Mouse (Mus musculus): Measurements from ENCODE around the gene Bglap3.
A peak's percentile ranks its signal among the peaks of the same experiment; 100 is the strongest.

Gene Bglap3

GRCm38 (mm10) chr3:88334902-88335435 lies 37.6 kb downstream of the Bglap3 start:
- DNase-seq = no peak

- peak; percentile 44 for DNase-seq
Measured at GRCm38 (mm10) chr3:88334029-88334658, 38.4 kb downstream of the Bglap3 start.

GRCm38 (mm10) chr3:88331282-88331681 lies 41.3 kb downstream of the Bglap3 start:
- peak; percentile 60 for DNase-seq

GRCm38 (mm10) chr3:88328956-88329355 lies 43.6 kb downstream of the Bglap3 start:
- DNase-seq = no peak

- DNase-seq = peak; percentile 78
Measured at GRCm38 (mm10) chr3:88324951-88325405, 47.6 kb downstream of the Bglap3 start, which contains the start of gene Glmp. Gene Glmp (plus strand): TSS chr3:88325023.

Measured in kidney, postnatal 10 days (tissue).